Mouse (Mus musculus) embryonic fibroblast, embryonic 13.5 days (primary cell): Measurements from ENCODE around the gene Slc29a1.

ENCODE experiments used
- CTCF ChIP-seq: IDR thresholded peaks from 2 replicates; pipeline ENCODE4 v1.5.1; 2011; ENCODE audit warnings: mild to moderate bottlenecking, control low read depth, low read length, moderate library complexity, borderline replicate concordance; ENCODE audit not compliant: insufficient read depth
- POLR2A ChIP-seq: IDR thresholded peaks from 2 replicates; pipeline ENCODE4 v1.6.1; 2011; ENCODE audit warnings: low read depth, mild to moderate bottlenecking, control low read depth, low read length, moderate library complexity

DNA sequence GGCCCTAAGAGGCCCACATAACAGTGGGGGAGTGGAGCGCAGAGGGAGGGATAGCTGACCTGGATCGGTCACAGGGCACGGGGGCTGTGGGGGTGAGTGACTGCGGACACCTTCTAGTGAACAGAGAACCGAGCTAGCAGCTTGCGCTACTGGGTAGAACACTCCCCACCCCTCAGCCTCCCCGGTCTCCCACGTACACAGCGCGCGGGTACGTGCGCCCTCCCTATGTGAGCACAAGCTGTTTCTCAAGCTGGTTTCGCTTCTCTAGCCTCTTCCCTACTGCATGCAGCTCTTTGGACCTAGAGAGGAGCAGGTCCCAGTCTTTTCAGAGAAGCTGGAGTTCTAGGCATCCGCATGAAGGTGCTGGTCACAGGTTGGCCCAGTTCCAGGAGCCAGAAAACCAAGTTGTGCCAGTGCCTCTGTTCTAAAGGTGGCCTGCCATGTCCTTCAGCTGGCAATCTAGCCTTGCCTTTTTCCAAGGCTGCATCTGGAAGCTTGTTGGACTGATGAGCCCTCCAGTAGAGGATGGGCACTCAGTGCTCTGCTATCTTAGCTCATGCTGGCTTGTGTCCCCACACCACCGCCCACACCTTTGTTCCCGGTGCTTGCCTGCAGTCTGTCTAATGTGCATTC is 25.2 kb downstream of the Slc29a1 start:
- TF ChIP-seq CTCF (no peak), POLR2A (no peak)
